Mouse (Mus musculus) lung, postnatal 14 days (tissue): Measurements from ENCODE around the gene Dgcr2.

ENCODE experiments used
- DNase-seq: peaks from one replicate; pipeline ENCODE4 v3.0.0; 2021

The Dgcr2 gene

GRCm38 (mm10) chr16:17896091-17896490, 2.3 kb downstream of the Dgcr2 start:
- no peak for DNase-seq

GRCm38 (mm10) chr16:17893923-17894322, 4.4 kb downstream of the Dgcr2 start, which contains the start of gene Tssk1:
Gene Tssk1, plus strand, starts transcription at chr16:17894223.
- DNase-seq, result no peak

GRCm38 (mm10) chr16:17892606-17893005, 5.8 kb downstream of the Dgcr2 start:
- DNase-seq, result peak; percentile 43

- peak; percentile 100 for DNase-seq
Observed at GRCm38 (mm10) chr16:17891567-17891959, 6.8 kb downstream of the Dgcr2 start, which contains the start of gene Gm20518. Gene Gm20518, minus strand, starts transcription at chr16:17891671.

GRCm38 (mm10) chr16:17890917-17891566, 7.3 kb downstream of the Dgcr2 start:
- DNase-seq, result peak; percentile 79

- no peak for DNase-seq
Observed at GRCm38 (mm10) chr16:17890342-17890727, 8.0 kb downstream of the Dgcr2 start.

- no peak for DNase-seq
Observed at GRCm38 (mm10) chr16:17889689-17890341, 8.5 kb downstream of the Dgcr2 start.

GRCm38 (mm10) chr16:17884116-17884515, 14.2 kb downstream of the Dgcr2 start:
- DNase-seq, result no peak

- no peak for DNase-seq
Observed at GRCm38 (mm10) chr16:17882196-17882595, 16.2 kb downstream of the Dgcr2 start.

GRCm38 (mm10) chr16:17879571-17879970, 18.8 kb downstream of the Dgcr2 start:
- no peak for DNase-seq

GRCm38 (mm10) chr16:17876096-17876495, 22.3 kb downstream of the Dgcr2 start:
- DNase-seq, result no peak

- no peak for DNase-seq
Observed at GRCm38 (mm10) chr16:17875174-17875573, 23.2 kb downstream of the Dgcr2 start.

GRCm38 (mm10) chr16:17872995-17873394, 25.4 kb downstream of the Dgcr2 start:
- DNase-seq, result no peak

- DNase-seq, result no peak
Observed at GRCm38 (mm10) chr16:17871248-17871647, 27.1 kb downstream of the Dgcr2 start.

GRCm38 (mm10) chr16:17865770-17866169, 32.6 kb downstream of the Dgcr2 start:
- no peak for DNase-seq

- DNase-seq, result no peak
Observed at GRCm38 (mm10) chr16:17865293-17865692, 33.1 kb downstream of the Dgcr2 start.

GRCm38 (mm10) chr16:17858592-17858991, 39.8 kb downstream of the Dgcr2 start:
- DNase-seq, result peak; percentile 28

GRCm38 (mm10) chr16:17857157-17857556, 41.2 kb downstream of the Dgcr2 start:
- DNase-seq, result no peak

GRCm38 (mm10) chr16:17853263-17853662, 45.1 kb downstream of the Dgcr2 start:
- DNase-seq, result no peak

- DNase-seq, result no peak
Observed at GRCm38 (mm10) chr16:17851860-17852259, 46.5 kb downstream of the Dgcr2 start.

GRCm38 (mm10) chr16:17851331-17851730, 47.0 kb downstream of the Dgcr2 start:
- DNase-seq, result no peak

GRCm38 (mm10) chr16:17849486-17849885, 48.9 kb downstream of the Dgcr2 start:
- no peak for DNase-seq

- DNase-seq, result peak; percentile 51
Observed at GRCm38 (mm10) chr16:17848928-17849327, 49.4 kb downstream of the Dgcr2 start.

- DNase-seq, result no peak
Observed at GRCm38 (mm10) chr16:17848431-17848830, 49.9 kb downstream of the Dgcr2 start.
